Mouse (Mus musculus) forebrain, embryonic 16.5 days (tissue): ENCODE results near the gene Ece1. TPM values are rescaled to one million over a fixed set of nuclear protein-coding genes. Genes with fewer than 3 reads are reported as not detected.
"Not testable (repeated sequence)": the region's sequence is repeated elsewhere in the genome, so short reads cannot be mapped to it uniquely, and the experiment has no call there.

Experiments
- ATAC-seq: fragments of 200-750 bp; cut with Nextera tagmentation; 2 replicates; pipeline ENCODE4 v1.8.0; 2017; ENCODE audit warnings: mild to moderate bottlenecking, moderate library complexity
- H3K27ac ChIP-seq: fragments of 300-500 bp; sonication (generic); 2 replicates; pipeline ENCODE4 v1.5.1; 2014; ENCODE audit warnings: low read length, control low read depth
- H3K27me3 ChIP-seq: fragments of 300-500 bp; sonication (generic); replicated peaks from 2 replicates; pipeline ENCODE4 v1.6.1; 2014; ENCODE audit warnings: low read length; ENCODE audit not compliant: control insufficient read depth, insufficient read depth
- H3K36me3 ChIP-seq: fragments of 300-500 bp; sonication (generic); 2 replicates; pipeline ENCODE4 v1.6.1; 2014; ENCODE audit not compliant: control insufficient read depth, insufficient read depth
- H3K4me1 ChIP-seq: fragments of 300-500 bp; sonication (generic); replicated peaks from 2 replicates; pipeline ENCODE4 v1.6.1; 2014; ENCODE audit warnings: low read length; ENCODE audit not compliant: control insufficient read depth, insufficient read depth
- H3K4me2 ChIP-seq: fragments of 300-500 bp; sonication (generic); 2 replicates; pipeline ENCODE4 v1.6.1; 2014; ENCODE audit warnings: mild to moderate bottlenecking, low read length, control low read depth
- H3K4me3 ChIP-seq: fragments of 300-500 bp; sonication (generic); replicated peaks from 2 replicates; pipeline ENCODE4 v1.5.1; 2014; ENCODE audit warnings: mild to moderate bottlenecking, low read length, control low read depth
- H3K9ac ChIP-seq: fragments of 300-500 bp; sonication (generic); replicated peaks from 2 replicates; pipeline ENCODE4 v1.6.1; 2014; ENCODE audit warnings: low read depth, low read length, control low read depth
- H3K9me3 ChIP-seq: fragments of 300-500 bp; sonication (generic); 2 replicates; pipeline ENCODE4 v1.6.1; 2016; ENCODE audit warnings: low read length; ENCODE audit not compliant: control insufficient read depth
- WGBS: fragments of 180-500 bp; shearing (Covaris S2); extraction: QIAGEN DNeasy Blood & Tissue Kit; methylation state at CpG from one replicate; pipeline ENCODE4 v1.1.7; 2014; 5-methylcytosine and 5-hydroxymethylcytosine counted together
- polyA plus RNA-seq: library from polyadenylated mRNA; unstranded; fragments of >200 nt; fragmentation: Nextera tagmentation; extraction: Ambion mirVana; gene quantifications from 2 replicates; pipeline ENCODE4 v1.2.1, GENCODE M21; 2015

Gene Ece1
- polyA plus RNA-seq, 1 experiment from 2014 or later: 16.3 TPM

DNA sequence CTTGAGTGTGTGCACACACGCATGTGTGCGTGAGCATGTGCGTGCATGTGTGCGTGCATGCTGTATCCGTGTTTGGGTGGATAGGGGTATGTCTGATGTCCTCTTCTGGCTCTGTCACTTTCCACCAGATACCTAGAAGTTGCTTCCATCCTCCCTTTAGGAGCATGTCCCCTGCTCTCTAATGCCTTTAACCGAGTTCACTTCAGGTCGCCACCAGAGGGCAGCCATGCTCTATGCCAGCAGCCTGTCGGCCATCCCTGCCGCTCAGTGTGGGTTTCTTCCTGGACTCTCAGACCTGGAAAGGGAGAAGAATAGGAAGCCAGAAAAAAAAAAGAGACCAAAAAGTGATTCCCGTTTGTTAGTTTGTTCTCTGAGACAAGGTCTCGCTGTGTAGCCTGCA, 17.4 kb upstream of the Ece1 start:
- H3K36me3 ChIP-seq: no peaks in the 10 kb centered on the region
- H3K4me3 ChIP-seq: no peak overlapping the region
- no peak overlapping the region for H3K9ac ChIP-seq
- WGBS: 23% methylated on average over 11 of the region's 11 CpGs
- H3K4me2 ChIP-seq: no peak overlapping the region
- peak; percentile 50; the same call in 1 of the 2 replicates for ATAC-seq
- no peaks in the 10 kb centered on the region for H3K4me1 ChIP-seq
- 0 out of 2 replicates have a peak, but pooled peaks cover 2% of the 10 kb centered on the region for H3K27me3 ChIP-seq
- no peak overlapping the region for H3K27ac ChIP-seq
- H3K9me3 ChIP-seq: no peaks in the 10 kb centered on the region

- WGBS: 77% methylated on average over 8 of the region's 8 CpGs
- H3K9me3 ChIP-seq, ATAC-seq, H3K27me3 ChIP-seq, H3K4me3 ChIP-seq, H3K36me3 ChIP-seq, H3K9ac ChIP-seq, H3K4me1 ChIP-seq, H3K27ac ChIP-seq, H3K4me2 ChIP-seq: not testable (repeated sequence)
Measured at GRCm38 (mm10) chr4:137847651-137848050, 14.4 kb upstream of the Ece1 start.

DNA sequence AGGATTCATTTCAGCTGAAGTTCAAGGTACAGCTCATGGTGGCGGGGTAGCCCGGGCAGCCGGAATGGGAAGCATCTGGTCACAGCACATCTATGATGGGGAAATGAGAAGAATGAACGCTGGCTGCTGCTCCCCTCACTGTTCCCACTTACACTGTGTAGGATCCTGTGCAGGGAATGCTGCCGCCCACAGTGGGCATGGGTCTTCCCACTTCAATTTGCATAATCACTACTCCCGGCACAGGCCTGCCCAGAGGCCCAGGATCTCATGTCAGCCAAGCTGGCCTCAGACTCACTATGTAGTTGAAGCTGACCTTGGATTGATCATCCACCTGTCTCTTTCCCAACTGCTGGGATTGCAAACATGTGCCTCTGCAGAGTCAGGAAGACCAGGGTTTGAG, 11.9 kb upstream of the Ece1 start:
- H3K4me2 ChIP-seq: no peak overlapping the region
- H3K36me3 ChIP-seq: no peaks in the 10 kb centered on the region
- no peaks in the 10 kb centered on the region for H3K9me3 ChIP-seq
- H3K27ac ChIP-seq: no peak overlapping the region
- H3K4me1 ChIP-seq: no peaks in the 10 kb centered on the region
- no peak overlapping the region for H3K9ac ChIP-seq
- no peak for ATAC-seq
- WGBS: 96% methylated on average over 6 of the region's 6 CpGs
- no peaks in the 10 kb centered on the region for H3K27me3 ChIP-seq
- H3K4me3 ChIP-seq: no peak overlapping the region

DNA sequence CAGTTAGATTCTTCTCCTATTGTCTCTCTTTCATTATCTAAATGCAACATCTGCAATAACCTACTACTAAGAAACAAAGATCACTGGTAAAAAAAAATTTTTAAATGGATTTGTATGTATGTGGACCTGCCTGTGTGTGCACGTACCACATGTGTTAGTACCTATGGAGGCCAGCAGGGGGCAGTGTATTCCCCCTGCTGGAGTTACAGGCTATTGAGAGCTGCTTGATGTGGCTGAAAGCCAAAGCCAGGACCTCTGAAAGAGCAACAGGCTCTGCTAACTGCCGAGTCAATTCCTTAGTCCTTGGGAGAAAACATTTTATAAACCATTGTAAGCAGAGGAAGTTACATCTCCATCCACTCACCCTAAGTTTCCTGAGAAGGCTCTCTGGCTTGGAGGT, 10.6 kb upstream of the Ece1 start:
- Histone ChIP-seq H3K9me3 (no peaks in the 10 kb centered on the region), H3K36me3 (no peaks in the 10 kb centered on the region), H3K27ac (no peak overlapping the region), H3K9ac (no peak overlapping the region), H3K4me3 (no peak overlapping the region), H3K27me3 (no peaks in the 10 kb centered on the region), H3K4me1 (no peaks in the 10 kb centered on the region), H3K4me2 (no peak overlapping the region)
- ATAC-seq: no peak
- 37% methylated on average over 2 of the region's 2 CpGs for WGBS

DNA sequence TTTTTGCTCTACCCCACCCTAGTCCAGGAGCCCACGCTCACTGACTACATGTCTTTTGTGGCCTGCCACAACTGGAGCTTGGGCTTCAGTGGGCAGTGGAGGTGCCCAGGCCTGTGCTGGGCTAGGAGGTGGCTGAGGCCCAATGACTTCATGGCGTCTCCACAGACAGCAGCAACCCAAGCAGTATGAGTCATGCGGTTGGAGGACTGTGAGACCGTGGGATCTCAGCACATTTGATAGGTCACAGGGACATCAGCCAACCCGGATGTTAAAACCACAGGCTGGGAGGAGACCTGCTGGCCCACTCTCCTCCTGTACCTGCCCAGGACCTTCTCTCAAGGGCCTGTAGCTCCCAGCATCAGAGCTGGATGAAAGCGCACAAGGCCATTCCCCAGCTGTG, 8.2 kb upstream of the Ece1 start:
- no peak overlapping the region for H3K4me3 ChIP-seq
- H3K27me3 ChIP-seq: no peaks in the 10 kb centered on the region
- H3K36me3 ChIP-seq: no peaks in the 10 kb centered on the region
- 88% methylated on average over 6 of the region's 6 CpGs for WGBS
- no peak overlapping the region for H3K4me2 ChIP-seq
- no peaks in the 10 kb centered on the region for H3K4me1 ChIP-seq
- no peaks in the 10 kb centered on the region for H3K9me3 ChIP-seq
- H3K27ac ChIP-seq: no peak overlapping the region
- no peak for ATAC-seq
- H3K9ac ChIP-seq: no peak overlapping the region

DNA sequence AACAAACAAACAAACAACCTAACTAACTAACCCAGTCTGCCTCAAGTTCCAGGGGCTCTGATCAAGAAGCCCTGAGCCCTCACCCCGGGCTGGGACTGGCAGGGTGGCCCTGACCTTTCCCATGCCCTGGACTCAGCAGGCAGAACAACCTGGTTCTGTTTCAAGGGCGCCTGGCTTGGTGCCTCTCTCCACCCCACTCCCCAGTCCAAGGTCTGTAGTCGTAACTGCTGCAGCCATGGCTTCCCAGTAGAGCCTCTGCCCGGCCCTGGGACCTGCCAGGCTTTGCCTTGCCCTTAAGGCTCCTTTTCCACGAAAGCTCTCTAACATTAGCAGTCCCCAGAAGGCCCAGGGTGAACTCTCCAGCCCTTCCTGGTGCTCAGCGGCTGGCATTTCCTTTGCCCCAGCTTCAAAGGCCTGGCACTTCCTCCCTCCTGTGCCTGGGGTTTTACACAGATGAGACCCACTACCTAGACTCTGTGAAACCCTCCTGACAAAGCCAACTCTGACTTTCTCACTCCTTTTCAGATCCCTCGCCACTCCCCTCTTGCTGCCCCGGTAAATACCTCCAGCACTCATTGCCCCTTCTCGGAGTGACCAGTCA, 6.2 kb upstream of the Ece1 start:
- Histone ChIP-seq H3K4me2 (no peak overlapping the region), H3K4me1 (no peaks in the 10 kb centered on the region), H3K27ac (no peak overlapping the region), H3K9ac (no peak overlapping the region), H3K9me3 (no peaks in the 10 kb centered on the region), H3K27me3 (no peaks in the 10 kb centered on the region), H3K36me3 (no peaks in the 10 kb centered on the region), H3K4me3 (no peak overlapping the region)
- no peak for ATAC-seq
- 58% methylated on average over 9 of the region's 9 CpGs for WGBS

DNA sequence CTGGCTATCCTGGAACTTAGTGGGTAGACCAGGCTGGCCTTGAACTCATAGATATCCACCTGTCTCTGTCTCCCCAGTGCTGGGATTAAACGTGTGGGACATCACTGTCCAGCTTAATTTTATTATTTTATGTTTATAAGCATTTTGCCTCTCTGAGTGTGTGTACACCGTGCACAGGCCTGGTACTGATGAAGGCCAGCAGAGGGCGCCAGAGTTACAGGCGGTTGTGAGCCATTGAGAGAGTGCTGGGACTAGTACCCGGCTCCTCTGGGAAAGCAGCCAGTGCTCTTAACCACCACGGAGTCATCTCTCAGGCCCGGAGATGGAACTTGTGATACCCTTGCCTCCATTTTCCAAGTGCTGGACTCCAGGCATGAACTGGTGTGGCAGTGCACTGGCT, 4.9 kb upstream of the Ece1 start:
- ATAC-seq: no peak
- Histone ChIP-seq H3K4me1 (peaks cover 7% of the 10 kb centered on the region), H3K27ac (no peak overlapping the region), H3K9me3 (no peaks in the 10 kb centered on the region), H3K9ac (no peak overlapping the region), H3K36me3 (no peaks in the 10 kb centered on the region), H3K4me3 (no peak overlapping the region), H3K4me2 (no peak overlapping the region), H3K27me3 (no peaks in the 10 kb centered on the region)
- 22% methylated on average over 7 of the region's 7 CpGs for WGBS

DNA sequence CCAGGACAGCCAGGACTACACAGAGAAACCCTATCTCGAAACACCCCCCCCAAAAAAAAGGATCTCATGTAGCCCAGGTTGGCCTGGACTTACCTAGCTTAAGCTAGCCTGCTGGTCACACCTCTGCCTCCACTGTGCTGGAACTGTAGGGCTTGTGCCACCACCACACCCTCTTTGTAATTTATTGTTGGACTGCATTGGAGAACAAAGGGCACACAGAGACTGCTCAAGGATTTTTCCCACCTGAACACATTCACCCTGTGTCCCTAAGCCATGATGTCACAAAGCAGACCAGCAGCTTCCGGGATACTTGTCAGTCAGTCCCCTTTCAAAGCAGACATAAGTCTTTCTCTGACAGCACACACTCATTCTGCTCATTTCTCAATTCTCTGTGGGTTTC, 3.7 kb upstream of the Ece1 start:
- peaks cover 16% of the 10 kb centered on the region for H3K4me1 ChIP-seq
- H3K27ac ChIP-seq: no peak overlapping the region
- 68% methylated on average over 2 of the region's 2 CpGs for WGBS
- no peak overlapping the region for H3K4me2 ChIP-seq
- no peaks in the 10 kb centered on the region for H3K9me3 ChIP-seq
- no peaks in the 10 kb centered on the region for H3K36me3 ChIP-seq
- H3K4me3 ChIP-seq: no peak overlapping the region
- no peak for ATAC-seq
- H3K27me3 ChIP-seq: no peaks in the 10 kb centered on the region
- H3K9ac ChIP-seq: no peak overlapping the region

GRCm38 (mm10) chr4:137861461-137862011, 501 bp upstream of the Ece1 start:
- peaks cover 36% of the 10 kb centered on the region for H3K4me1 ChIP-seq
- peak overlapping the region; percentile 41; the same call in 1 of the 2 replicates for H3K27ac ChIP-seq
- H3K4me3 ChIP-seq: peak overlapping the region; percentile 79
- peak overlapping the region; percentile 89 for H3K4me2 ChIP-seq
- no peaks in the 10 kb centered on the region; the same call in 1 of the 2 replicates for H3K27me3 ChIP-seq
- no peaks in the 10 kb centered on the region for H3K36me3 ChIP-seq
- peak overlapping the region; percentile 86 for H3K9ac ChIP-seq
- H3K9me3 ChIP-seq: no peaks in the 10 kb centered on the region
- 10% methylated on average over 16 of the region's 17 CpGs for WGBS
- ATAC-seq: peak; percentile 66
